Mouse (Mus musculus): ENCODE results near the gene Sf1. TPM values are rescaled to one million over a fixed set of nuclear protein-coding genes. Genes with fewer than 3 reads are reported as not detected.
A peak's percentile ranks its signal among the peaks of the same experiment; 100 is the strongest.

The Sf1 gene
- polyA plus RNA-seq, 1 experiment from 2014 or later, result 126 TPM

- Histone ChIP-seq H3K9ac (replicated peaks; ENCODE audit: low read depth, low read length) (no peak overlapping the region), H3K36me3 (ENCODE audit: control insufficient read depth, insufficient read depth, low read length) (no peaks in the 10 kb centered on the region), H3K4me2 (replicated peaks; ENCODE audit: low read depth, low read length) (no peak overlapping the region), H3K27me3 (ENCODE audit: control insufficient read depth, insufficient read depth, low read length) (no peaks in the 10 kb centered on the region), H3K27ac (ENCODE audit: low read length) (no peak overlapping the region), H3K4me3 (ENCODE audit: low read depth, low read length) (no peak overlapping the region), H3K9me3 (ENCODE audit: control insufficient read depth, low read depth, low read length) (no peaks in the 10 kb centered on the region), H3K4me1 (ENCODE audit: control insufficient read depth, insufficient read depth, low read length) (no peaks in the 10 kb centered on the region)
- 83% methylated on average over 5 of the region's 5 CpGs for WGBS
- ATAC-seq (ENCODE audit: insufficient number of reproducible peaks, insufficient read depth, low FRiP score, low read depth), result no peak
Observed at GRCm38 (mm10) chr19:6409936-6410335, 46.4 kb downstream of the Sf1 start.

- Histone ChIP-seq H3K4me1 (ENCODE audit: control insufficient read depth, insufficient read depth, low read length) (no peaks in the 10 kb centered on the region), H3K4me3 (ENCODE audit: low read depth, low read length) (no peak overlapping the region), H3K9ac (replicated peaks; ENCODE audit: low read depth, low read length) (no peak overlapping the region), H3K9me3 (ENCODE audit: control insufficient read depth, low read depth, low read length) (no peaks in the 10 kb centered on the region), H3K27ac (ENCODE audit: low read length) (no peak overlapping the region), H3K36me3 (ENCODE audit: control insufficient read depth, insufficient read depth, low read length) (no peaks in the 10 kb centered on the region), H3K4me2 (replicated peaks; ENCODE audit: low read depth, low read length) (no peak overlapping the region), H3K27me3 (ENCODE audit: control insufficient read depth, insufficient read depth, low read length) (0 out of 2 replicates have a peak, but pooled peaks cover 4% of the 10 kb centered on the region)
- WGBS, result 58% methylated on average over 14 of the region's 14 CpGs
- ATAC-seq (ENCODE audit: insufficient number of reproducible peaks, insufficient read depth, low FRiP score, low read depth), result no peak
Observed at GRCm38 (mm10) chr19:6412798-6413197, 49.3 kb downstream of the Sf1 start.

GRCm38 (mm10) chr19:6415454-6415853, 52.0 kb downstream of the Sf1 start:
- Histone ChIP-seq H3K9me3 (ENCODE audit: control insufficient read depth, low read depth, low read length) (no peaks in the 10 kb centered on the region), H3K9ac (replicated peaks; ENCODE audit: low read depth, low read length) (no peak overlapping the region), H3K27me3 (ENCODE audit: control insufficient read depth, insufficient read depth, low read length) (peaks cover 23% of the 10 kb centered on the region; the same call in 1 of the 2 replicates), H3K4me3 (ENCODE audit: low read depth, low read length) (no peak overlapping the region), H3K4me1 (ENCODE audit: control insufficient read depth, insufficient read depth, low read length) (0 out of 2 replicates have a peak, but pooled peaks cover 3% of the 10 kb centered on the region), H3K36me3 (ENCODE audit: control insufficient read depth, insufficient read depth, low read length) (no peaks in the 10 kb centered on the region), H3K27ac (ENCODE audit: low read length) (no peak overlapping the region), H3K4me2 (replicated peaks; ENCODE audit: low read depth, low read length) (no peak overlapping the region)
- ATAC-seq (ENCODE audit: insufficient number of reproducible peaks, insufficient read depth, low FRiP score, low read depth), result no peak
- 38% methylated on average over 6 of the region's 6 CpGs for WGBS

- H3K36me3 ChIP-seq (ENCODE audit: control insufficient read depth, insufficient read depth, low read length), result no peaks in the 10 kb centered on the region
- WGBS, result 7% methylated on average over 9 of the region's 9 CpGs
- no peak overlapping the region for H3K4me3 ChIP-seq (ENCODE audit: low read depth, low read length)
- H3K4me1 ChIP-seq (ENCODE audit: control insufficient read depth, insufficient read depth, low read length), result 0 out of 2 replicates have a peak, but pooled peaks cover 3% of the 10 kb centered on the region
- no peak for ATAC-seq (ENCODE audit: insufficient number of reproducible peaks, insufficient read depth, low FRiP score, low read depth)
- no peak overlapping the region for H3K27ac ChIP-seq (ENCODE audit: low read length)
- H3K9ac ChIP-seq (replicated peaks; ENCODE audit: low read depth, low read length), result no peak overlapping the region
- peaks cover 30% of the 10 kb centered on the region; the same call in 1 of the 2 replicates for H3K27me3 ChIP-seq (ENCODE audit: control insufficient read depth, insufficient read depth, low read length)
- no peak overlapping the region for H3K4me2 ChIP-seq (replicated peaks; ENCODE audit: low read depth, low read length)
- no peaks in the 10 kb centered on the region for H3K9me3 ChIP-seq (ENCODE audit: control insufficient read depth, low read depth, low read length)
Observed at GRCm38 (mm10) chr19:6416124-6416770, 52.8 kb downstream of the Sf1 start.

GRCm38 (mm10) chr19:6416894-6417761, 53.6 kb downstream of the Sf1 start:
- no peak overlapping the region for H3K4me3 ChIP-seq (ENCODE audit: low read depth, low read length)
- H3K36me3 ChIP-seq (ENCODE audit: control insufficient read depth, insufficient read depth, low read length), result no peaks in the 10 kb centered on the region
- no peak overlapping the region for H3K4me2 ChIP-seq (replicated peaks; ENCODE audit: low read depth, low read length)
- H3K4me1 ChIP-seq (ENCODE audit: control insufficient read depth, insufficient read depth, low read length), result 0 out of 2 replicates have a peak, but pooled peaks cover 3% of the 10 kb centered on the region
- H3K27me3 ChIP-seq (ENCODE audit: control insufficient read depth, insufficient read depth, low read length), result peaks cover 31% of the 10 kb centered on the region; the same call in 1 of the 2 replicates
- no peak overlapping the region for H3K9ac ChIP-seq (replicated peaks; ENCODE audit: low read depth, low read length)
- no peaks in the 10 kb centered on the region for H3K9me3 ChIP-seq (ENCODE audit: control insufficient read depth, low read depth, low read length)
- H3K27ac ChIP-seq (ENCODE audit: low read length), result no peak overlapping the region
- 60% methylated on average over 12 of the region's 12 CpGs for WGBS
- no peak for ATAC-seq (ENCODE audit: insufficient number of reproducible peaks, insufficient read depth, low FRiP score, low read depth)

- peak within 1 kb of the TSS; percentile 42 for H3K4me3 ChIP-seq (ENCODE audit: low read depth, low read length)
- 0 out of 2 replicates have a peak, but pooled peaks cover 3% of the 10 kb centered on the region for H3K4me1 ChIP-seq (ENCODE audit: control insufficient read depth, insufficient read depth, low read length)
- no peak within 1 kb of the TSS for H3K27ac ChIP-seq (ENCODE audit: low read length)
- H3K4me2 ChIP-seq (replicated peaks; ENCODE audit: low read depth, low read length), result peak within 1 kb of the TSS; percentile 87
- H3K9me3 ChIP-seq (ENCODE audit: control insufficient read depth, low read depth, low read length), result no peaks in the 10 kb centered on the region
- no peak within 1 kb of the TSS for H3K9ac ChIP-seq (replicated peaks; ENCODE audit: low read depth, low read length)
- H3K36me3 ChIP-seq (ENCODE audit: control insufficient read depth, insufficient read depth, low read length), result no peaks in the 10 kb centered on the region
- ATAC-seq (ENCODE audit: insufficient number of reproducible peaks, insufficient read depth, low FRiP score, low read depth), result peak; percentile 79
- peaks cover 31% of the 10 kb centered on the region; the same call in 1 of the 2 replicates for H3K27me3 ChIP-seq (ENCODE audit: control insufficient read depth, insufficient read depth, low read length)
- WGBS, result under 1% methylated on average over 41 of the region's 46 CpGs
Observed at GRCm38 (mm10) chr19:6418233-6418879, 54.9 kb downstream of the Sf1 start, which contains the start of gene Nrxn2. Gene Nrxn2, plus strand, starts transcription at chr19:6418731.

GRCm38 (mm10) chr19:6418984-6419692, 55.6 kb downstream of the Sf1 start:
- Histone ChIP-seq H3K27ac (ENCODE audit: low read length) (no peak overlapping the region), H3K9ac (replicated peaks; ENCODE audit: low read depth, low read length) (no peak overlapping the region), H3K4me3 (ENCODE audit: low read depth, low read length) (peak overlapping the region; percentile 42), H3K9me3 (ENCODE audit: control insufficient read depth, low read depth, low read length) (no peaks in the 10 kb centered on the region), H3K36me3 (ENCODE audit: control insufficient read depth, insufficient read depth, low read length) (no peaks in the 10 kb centered on the region), H3K4me2 (replicated peaks; ENCODE audit: low read depth, low read length) (peak overlapping the region; percentile 87), H3K27me3 (ENCODE audit: control insufficient read depth, insufficient read depth, low read length) (peaks cover 35% of the 10 kb centered on the region; the same call in 1 of the 2 replicates), H3K4me1 (ENCODE audit: control insufficient read depth, insufficient read depth, low read length) (0 out of 2 replicates have a peak, but pooled peaks cover 3% of the 10 kb centered on the region)
- no peak for ATAC-seq (ENCODE audit: insufficient number of reproducible peaks, insufficient read depth, low FRiP score, low read depth)
- 11% methylated on average over 18 of the region's 23 CpGs for WGBS
